Mouse (Mus musculus) granulocyte monocyte progenitor cell, adult 5-6 weeks (primary cell): ENCODE results near the gene S1pr4. TPM values are rescaled to one million over a fixed set of nuclear protein-coding genes. Genes with fewer than 3 reads are reported as not detected.

Experiments
- ATAC-seq: replicated peaks from 2 replicates; pipeline ENCODE4 v1.8.0; 2016; ENCODE audit warnings: mild to moderate bottlenecking, moderate TSS enrichment, inconsistent platforms; ENCODE audit not compliant: poor library complexity, severe bottlenecking
- total RNA-seq, 2 experiments: library from RNA; stranded (forward) in 1 of 2; stranded (reverse) in 1 of 2; fragments of 200-712, 200-1000 nt in 1 of 2; fragments of >200 nt in 1 of 2; fragmentation: Nextera tagmentation in 1 of 2; gene quantifications; 2 replicates each; pipeline ENCODE4 v1.2.3; 2014 to 2017

S1pr4 gene
- total RNA-seq (2014; fragmentation: Nextera tagmentation) (7.8 and 10.5 TPM in 2 replicates), total RNA-seq (2017) (7.0 and 9.2 TPM in 2 replicates)

DNA sequence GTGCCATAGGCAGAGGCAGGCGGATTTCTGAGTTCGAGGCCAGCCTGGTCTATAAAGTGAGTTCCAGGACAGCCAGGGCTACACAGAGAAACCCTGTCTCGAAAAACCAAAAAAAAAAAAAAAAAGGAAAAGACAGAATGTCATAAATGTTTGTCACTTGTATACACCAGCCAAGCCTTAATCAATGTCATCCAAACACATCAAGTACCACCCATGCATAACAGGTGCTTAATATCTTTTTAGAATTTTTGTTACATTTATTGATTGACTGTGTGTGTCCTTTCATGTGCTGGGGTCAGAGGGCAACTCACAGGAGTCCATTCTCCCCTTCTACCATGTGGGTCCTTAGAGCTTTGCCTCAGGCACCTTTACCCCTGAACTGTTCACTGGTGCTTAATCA lies at the start of gene S1pr4:
S1pr4 (minus strand) TSS at position 101 of the 400 bp plus-strand sequence.
- no peak for ATAC-seq

DNA sequence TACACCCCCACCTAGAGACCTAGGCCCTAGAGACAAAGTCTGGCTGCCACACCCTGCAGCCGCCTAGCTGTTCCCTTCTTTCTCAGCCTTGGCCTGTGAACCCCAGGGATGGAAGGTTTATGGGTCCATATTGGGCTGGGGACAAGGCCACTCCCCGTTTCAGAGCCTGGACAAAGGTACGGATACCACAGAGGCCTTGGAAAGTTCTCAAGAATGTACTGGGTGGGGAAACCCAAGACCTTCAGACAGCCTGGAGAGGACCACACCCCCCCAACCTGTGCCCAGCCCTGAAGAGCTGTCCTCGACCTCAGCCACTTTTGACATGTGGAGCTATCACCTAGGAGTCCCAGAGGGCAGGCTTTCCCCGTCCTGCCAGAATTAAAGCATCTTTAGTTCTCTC lies 49.0 kb upstream of the S1pr4 start:
- no peak for ATAC-seq

DNA sequence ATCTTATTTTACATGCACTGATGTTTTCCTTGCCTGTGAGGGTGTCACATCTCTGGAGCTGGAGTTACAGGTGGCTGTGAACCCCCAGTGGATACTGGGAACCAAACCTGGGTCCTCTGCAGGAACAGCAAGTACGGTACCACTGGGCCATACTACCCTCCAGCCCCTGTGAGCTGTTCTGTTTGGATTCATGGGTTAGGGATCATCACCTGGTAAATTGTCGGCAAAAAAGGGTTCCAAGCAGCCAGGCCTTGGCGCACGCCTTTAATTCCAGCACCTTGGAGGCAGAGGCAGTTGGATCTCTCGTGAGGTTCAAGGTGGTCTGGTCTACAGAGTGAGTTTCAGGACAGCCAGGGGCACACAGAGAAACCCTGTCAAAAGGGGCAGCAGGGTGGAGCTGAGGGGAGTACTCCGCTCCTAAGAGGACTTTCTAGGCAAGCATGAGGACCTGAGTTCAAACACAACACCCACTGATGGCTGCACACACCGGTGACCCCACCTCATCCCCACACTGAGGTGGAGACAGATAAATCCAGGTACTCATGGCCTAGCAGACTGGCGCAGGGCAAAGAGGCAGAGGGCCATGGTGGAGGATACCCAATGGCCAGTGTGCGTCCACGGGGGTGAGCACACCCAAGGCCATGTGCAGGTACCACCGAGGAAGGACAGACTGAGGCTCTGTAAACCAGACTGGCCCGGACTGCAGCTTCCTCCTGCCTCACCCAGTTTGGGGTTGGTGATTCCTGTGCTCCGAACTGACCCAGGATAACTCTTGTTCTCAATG lies 47.0 kb upstream of the S1pr4 start:
- no peak for ATAC-seq

DNA sequence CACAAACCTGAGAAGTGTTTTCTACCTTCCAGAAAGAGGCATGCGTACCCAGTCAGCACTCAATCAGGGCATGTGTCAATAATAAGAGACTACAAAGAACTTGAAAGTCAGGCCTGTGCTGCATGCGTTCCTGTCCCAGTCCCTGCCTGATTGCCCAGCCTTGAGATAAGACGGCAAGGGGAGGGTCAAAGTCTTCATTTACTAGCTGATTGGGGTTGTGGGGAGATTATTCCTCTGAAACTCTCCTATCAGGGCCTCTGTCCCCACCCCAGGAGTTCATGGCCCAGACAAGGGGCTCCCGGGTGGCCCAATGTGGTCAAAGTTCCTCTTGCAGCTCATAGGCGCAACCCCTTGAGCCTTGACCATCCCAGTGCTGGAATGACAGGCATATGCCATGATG lies 46.4 kb upstream of the S1pr4 start:
- ATAC-seq: no peak

DNA sequence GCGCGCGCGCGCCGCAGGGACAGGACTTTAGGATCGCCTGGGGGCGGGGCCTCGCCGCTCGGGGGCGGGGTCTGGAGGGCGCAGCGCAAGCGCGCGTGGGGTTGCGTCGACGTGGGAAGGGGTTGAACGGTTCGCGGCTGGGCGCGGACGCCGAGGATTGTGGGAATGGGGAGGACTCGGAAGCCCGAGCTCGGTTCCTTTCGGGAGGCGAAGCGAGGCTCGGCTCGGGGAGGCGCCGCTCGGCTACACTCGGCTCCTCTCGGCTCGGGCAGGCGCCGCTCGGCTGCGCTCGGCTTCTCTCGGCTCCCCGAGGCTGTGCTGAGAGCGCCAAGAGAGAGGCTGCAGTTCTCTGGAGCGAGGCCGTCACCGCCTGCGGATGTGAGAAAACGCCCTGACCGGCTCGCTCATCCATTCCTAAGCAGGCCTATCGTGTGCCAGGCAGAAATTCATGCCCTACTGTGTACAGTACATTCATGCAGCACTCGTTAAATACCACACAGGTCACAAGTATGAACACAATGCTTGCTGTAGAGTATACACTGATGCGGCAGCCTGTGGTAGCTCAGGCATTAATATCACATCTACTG lies 45.3 kb upstream of the S1pr4 start, which contains the start of gene Gna11:
Gna11 (minus strand) TSS at position 30 of the 587 bp plus-strand sequence.
- peak; percentile 91 for ATAC-seq

DNA sequence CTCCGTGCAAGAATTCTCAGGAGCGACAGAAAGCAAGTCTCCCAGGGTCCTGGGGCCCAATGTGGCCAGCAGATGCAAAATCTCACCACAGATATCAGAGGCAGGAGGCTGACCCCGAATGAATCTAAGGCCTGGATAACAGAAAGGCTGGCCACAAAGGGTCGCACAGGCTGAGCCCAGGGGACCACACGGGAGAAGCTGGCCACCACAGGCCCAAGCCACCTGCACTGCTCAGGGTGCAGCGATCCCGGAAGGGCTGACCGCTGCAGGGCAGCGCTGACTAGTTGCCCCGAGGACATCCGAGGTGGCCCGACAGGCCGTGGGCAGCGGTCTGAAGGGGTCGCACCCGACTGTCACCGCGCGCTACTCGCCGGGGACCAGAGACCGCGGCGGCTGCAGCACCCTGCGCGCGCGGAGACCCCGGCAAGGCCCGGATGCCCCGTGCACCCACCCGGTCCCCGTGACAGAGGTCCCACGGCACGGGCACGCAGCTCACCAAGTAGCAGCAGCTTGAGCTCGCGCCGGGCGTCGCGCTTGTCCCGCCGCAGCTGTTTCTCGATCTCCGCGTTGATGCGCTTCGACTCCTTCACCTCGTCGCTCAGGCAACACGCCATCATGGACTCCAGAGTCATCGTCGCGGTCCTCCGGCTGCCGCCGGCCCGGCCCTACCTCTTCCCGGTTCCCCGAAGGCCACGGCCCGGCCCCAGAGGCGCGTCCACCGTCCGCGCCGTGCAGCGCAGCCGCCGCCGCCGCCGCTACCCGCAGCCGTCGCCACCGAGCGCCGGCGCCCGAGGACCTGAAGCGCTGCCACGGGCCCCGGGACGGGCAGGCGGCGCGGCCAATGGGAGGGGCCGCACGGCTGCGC lies 44.6 kb upstream of the S1pr4 start:
- no peak for ATAC-seq

DNA sequence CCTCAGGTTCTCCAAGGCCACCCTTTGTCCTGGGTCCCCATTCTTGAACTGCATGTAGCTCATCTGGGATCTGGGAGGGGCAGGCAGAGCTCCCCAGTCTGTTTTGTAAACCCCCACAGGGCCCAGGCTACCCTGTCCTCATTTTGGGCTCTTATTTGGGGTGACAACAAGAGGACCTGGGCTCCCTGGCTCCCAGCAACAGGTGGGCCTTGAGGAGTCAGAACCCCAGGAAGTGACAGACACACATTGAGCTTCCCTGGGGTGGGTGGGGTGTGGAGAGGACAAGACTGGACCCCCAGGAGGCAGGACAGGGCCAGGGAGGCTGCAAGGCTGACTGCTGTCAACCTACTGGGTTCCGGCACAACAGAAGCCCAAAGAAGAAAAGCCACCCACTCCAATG lies 43.7 kb upstream of the S1pr4 start:
- ATAC-seq: no peak

DNA sequence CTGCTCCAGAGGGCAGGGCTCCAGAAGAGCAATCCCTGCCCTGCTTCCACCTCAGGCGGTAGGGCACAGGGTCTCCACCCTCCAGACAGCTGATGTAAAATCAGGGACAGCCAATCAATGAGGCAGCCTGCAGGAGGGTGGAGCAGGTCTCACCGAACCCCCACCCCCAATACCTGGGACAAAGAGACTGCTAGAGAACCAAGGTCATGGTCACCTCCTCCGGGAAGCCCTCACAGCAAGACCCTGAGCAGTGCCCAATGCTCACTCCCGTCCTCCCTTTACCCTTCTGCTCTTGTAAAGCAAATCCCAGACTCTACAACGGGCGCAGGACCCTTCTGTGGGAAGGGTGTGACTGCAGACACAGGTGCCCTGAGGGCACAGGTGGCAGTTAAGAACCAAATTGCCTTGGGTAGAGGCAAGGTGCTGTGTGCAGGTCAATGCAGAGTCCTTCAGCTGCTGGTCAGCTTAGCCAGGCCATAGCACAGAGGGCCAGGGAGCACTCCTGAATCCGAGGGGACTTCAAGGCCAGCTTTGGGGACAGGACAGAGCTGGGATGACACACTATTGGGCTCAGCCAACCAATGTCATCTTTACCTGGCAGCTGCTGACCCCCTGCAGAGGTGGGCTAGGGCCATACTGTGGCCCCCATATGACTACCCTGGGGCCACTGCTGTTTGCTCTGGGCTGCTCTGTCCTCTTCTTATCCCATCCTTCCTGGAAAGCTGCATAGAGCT lies 43.0 kb upstream of the S1pr4 start:
- ATAC-seq: no peak

DNA sequence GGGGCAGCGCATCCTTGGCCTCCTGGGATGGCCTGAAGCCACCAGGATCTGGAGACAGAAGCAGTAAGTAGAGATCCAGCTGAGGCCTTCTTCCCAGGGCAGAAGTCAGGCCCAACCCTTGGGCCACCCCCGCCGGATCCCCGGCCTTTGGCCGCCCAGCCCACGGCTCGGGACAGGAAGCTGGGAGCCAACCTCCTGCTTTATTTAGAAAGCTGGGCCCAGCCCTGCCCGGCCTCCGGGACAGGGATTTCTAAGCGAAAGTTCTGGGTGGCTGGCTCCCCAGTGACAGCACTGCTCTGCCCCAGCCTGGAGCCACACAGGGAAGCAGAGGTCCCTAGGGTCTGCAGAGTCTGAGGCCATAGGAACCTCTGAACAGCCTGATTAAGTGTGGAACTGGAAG lies 41.9 kb upstream of the S1pr4 start:
- ATAC-seq: no peak

DNA sequence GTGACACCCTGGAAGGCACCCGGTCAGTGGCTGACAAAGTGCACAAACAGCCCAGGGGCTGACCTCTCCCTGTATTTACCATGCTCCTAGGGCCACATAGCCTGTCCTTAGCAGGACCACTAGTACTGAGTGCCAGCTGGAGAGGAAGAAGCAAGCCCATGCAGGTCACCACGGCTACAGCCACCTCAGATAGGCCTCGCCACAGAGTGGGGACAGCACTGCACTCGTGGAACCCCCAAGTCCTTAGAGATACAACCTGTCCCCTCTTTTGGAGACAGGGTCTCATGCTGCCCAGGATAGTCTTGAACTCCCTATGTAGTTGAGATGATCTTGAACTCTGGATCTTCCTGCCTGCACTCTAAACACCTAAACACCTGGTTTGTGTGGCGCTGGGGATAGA lies 41.4 kb upstream of the S1pr4 start:
- no peak for ATAC-seq

DNA sequence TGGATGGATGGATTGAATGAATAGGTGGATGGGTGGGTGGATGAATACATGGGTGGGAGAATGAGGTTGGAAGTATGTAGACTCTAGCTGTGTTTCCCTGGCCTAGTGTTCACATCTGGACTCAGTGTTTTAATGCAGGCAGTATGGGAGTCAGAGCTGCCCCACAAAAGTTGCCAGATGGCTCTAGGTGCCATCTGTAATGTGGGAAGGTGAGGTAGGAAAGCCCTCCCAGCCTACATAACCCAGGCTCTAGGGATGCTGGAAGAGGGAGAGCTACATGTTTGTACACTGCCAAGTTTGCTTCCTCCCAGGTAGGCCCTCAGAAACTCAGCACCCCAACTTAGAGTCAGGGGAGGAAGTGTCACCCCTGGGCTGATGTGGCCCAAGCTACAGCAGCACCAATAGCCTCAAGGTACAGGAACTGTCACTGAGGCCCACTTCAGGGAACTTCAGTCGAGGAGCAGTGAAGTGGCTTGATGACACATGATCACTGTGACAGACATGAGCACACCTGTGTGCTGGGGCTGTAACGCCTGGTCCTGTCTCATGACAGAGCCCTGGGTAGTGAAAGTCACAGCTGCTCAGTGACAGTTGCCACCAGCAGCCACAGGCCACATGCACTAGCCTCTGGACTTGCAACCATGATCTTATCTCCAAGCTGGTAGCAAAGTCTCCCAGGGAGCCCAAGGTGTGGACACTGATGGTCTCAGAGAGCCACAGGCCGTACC lies 38.6 kb upstream of the S1pr4 start:
- no peak for ATAC-seq

DNA sequence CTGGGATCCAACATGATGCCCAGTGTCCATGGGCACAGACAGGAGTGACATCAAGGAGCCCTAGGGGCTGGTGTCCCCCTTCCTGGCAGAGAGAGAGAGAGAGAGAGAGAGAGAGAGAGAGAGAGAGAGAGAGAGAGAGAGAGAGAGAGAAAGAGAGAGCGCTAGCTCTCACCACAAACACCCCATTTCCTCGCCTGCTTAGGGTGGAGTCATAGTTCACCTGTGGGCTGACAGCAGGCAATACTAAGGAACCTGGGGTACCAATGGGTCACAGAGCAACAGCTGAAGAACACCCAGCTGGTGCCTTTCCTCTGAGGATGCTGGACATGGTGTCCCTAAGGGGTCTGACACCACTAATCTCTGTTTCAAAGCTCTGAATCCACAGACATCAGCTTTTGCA lies 37.5 kb upstream of the S1pr4 start:
- no peak for ATAC-seq

DNA sequence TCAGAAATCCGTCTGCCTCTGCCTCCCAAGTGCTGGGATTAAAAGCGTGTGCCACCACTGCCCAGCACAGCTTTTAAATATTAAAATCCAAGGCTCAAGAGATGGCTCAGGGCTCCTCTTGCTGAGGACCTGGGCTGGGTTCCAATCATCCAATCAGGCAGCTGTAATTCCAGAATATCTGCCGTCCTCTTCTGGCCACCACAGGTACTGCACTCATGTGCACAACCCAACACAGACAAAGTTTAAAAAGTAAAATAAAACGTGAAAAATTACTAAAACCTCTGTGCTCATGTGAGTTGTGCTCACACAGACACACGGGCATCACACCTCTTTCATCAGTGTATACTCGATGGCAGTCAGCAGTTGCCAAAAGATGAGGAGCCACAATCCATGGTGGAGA lies 36.8 kb upstream of the S1pr4 start:
- peak; percentile 63; the same call in 1 of the 2 replicates for ATAC-seq

DNA sequence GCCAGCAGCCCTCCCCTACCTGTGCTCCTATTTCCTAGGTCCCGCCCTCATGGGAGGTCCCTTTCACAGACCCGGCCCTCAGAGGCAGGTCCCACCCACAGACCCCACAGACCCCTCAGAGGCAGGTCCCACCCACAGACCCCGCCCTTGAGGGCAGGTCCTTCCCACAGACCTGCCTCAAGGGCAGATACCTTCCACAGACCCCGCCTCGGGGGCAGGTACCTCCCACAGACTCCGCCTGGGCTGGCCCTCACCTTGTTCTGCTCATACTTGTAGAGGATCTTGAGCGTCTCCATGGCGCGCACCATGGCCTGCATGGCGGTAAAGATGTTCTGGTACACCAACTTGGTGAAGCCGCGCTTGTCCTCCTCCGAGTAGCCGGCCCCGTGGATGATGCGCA lies 34.9 kb upstream of the S1pr4 start:
- ATAC-seq: no peak

DNA sequence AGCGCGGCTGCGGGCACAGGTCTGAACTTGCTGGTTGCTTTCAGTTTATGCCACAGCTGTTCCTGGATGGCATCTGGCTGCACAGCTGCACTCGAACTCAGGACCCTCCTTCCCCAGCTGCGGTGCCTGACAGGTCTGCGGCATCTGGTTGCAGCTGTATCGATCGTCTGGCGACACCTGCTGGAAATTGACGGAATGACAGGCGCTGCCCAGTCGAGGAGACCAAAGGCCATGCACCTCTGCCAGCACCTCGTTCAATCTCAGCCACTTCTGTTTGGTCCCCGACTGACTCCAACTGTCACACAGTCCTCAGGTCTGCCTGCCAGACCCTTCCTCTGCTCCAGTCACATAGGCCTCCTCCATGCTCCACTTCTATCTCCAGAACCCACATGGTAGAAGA lies 26.8 kb upstream of the S1pr4 start:
- peak; percentile 46 for ATAC-seq

DNA sequence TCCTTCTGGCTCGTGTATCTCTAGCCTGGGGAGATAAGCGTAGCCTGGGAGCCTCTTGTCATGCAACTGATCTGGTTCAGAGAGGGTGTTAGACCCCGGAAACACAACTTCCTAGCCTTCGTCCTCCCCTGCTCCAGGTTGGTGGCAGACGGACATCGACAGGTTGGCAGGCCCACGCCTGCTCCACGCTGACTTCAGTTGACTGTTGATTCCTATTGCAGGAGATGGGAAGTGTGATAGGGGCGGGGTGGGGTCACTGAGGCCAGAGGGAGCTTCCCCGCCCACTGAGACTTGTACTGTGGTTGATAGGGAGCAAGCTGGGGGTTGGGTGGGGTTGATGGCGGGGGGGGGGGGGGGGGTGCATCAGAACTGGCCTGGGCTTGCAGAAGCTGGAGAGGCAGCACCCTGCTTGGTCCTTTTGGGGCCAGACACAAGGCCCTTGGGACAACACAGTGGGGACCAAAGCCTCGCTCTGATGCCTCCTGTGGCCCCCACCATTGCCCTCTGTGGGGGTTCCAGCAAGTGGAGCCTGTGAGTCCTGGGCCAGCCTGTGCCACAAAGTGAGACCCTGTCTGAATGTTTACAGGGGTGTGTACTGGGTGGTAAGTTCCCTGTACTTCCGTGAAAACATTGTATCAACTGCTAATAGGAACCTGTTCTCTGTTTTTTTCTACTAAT lies 25.2 kb upstream of the S1pr4 start:
- ATAC-seq: peak; percentile 25; the same call in 1 of the 2 replicates

DNA sequence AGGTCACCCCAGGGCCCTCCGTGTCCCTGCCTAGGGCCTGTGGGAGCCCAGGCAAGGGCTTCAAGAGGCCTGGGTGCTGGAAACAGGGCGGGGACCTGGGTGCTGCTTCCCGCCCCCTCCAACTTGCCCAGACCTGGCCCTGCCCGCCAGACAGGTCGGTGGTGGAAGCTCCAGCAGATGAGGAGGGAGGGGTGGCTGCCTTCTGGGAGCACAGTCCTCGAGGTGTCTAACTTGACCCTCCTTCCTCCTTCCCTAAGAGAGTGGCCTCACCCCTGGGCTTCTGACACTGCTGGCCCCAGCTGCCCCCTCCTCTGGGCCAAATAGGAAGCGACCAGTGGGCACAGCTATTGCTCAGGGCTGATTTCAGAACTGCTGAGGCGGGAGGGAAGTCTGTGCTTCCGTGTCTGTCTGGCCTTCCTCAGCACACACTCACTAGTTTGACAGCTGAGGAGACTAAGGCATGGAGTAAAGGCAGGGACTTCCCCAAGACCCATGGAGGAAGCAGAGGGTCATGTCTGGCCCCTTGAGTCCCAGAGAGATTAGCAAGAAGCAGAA lies 24.2 kb upstream of the S1pr4 start, which contains the start of gene Gna15:
Gna15 (minus strand) TSS at position 175 of the 555 bp plus-strand sequence.
- peak; percentile 60 for ATAC-seq

DNA sequence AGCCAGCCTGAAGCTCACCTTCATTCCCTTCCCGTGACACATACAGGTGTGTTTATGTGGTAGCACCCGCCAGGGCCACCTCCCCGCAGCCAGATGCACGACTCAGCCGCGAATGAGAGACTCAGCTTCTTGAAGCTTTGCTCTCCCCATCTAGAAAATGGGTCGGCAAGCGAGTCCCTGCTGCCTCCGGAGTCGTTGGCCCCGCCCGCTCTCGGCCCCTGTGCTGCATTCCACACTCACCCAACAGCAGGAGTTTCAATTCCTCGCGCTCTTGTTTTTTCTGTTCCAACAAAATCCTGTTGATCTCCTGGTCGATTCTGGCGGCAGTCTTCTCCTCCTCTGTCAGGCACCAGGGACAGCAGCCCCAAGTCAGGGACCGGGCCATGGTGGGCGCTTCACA lies 23.6 kb upstream of the S1pr4 start:
- peak; percentile 3; the same call in 1 of the 2 replicates for ATAC-seq

DNA sequence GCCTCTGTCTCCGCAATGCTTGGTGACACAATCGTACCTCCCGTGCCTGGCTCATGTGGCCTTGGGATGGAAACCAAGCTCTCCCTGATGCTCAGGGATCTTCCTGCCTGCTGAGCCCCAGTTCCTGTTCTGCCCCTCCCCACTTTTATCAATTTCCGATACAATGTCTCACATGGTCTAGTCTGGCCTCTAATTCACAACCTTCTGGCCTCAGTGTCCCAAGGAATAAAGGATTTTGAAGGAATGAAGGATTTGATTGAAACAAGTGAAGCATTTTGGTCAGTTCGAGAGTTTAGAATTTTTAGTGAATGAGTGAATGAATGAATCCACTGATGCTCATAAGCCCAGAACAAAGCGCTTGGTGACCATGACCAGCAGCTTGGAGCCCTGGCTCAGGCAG lies 23.2 kb upstream of the S1pr4 start:
- no peak for ATAC-seq
